Mouse (Mus musculus) right cerebral cortex, adult 2 months (tissue): Measurements from ENCODE around the gene Zfp459.
"Not testable (repeated sequence)": the region's sequence is repeated elsewhere in the genome, so short reads cannot be mapped to it uniquely, and the experiment has no call there.

Experiments used
- DNase-seq, 2 experiments: peaks; one replicate each; pipeline ENCODE4 v3.0.0; 2021 to 2022; ENCODE audit warnings: low spot score in 2 of 2

The Zfp459 gene

GRCm38 (mm10) chr13:67421207-67421857, at the start of gene Zfp459:
TSS of gene Zfp459 (minus strand) at chr13:67421418.
- DNase-seq, result peak; percentile 45 to 63

GRCm38 (mm10) chr13:67469274-67469673, 48.1 kb upstream of the Zfp459 start:
- DNase-seq, result no peak

- not testable (repeated sequence) for DNase-seq
Measured at GRCm38 (mm10) chr13:67463506-67464185, 42.4 kb upstream of the Zfp459 start.

GRCm38 (mm10) chr13:67452021-67452309, 30.7 kb upstream of the Zfp459 start:
- no peak for DNase-seq

GRCm38 (mm10) chr13:67451172-67452020, 30.2 kb upstream of the Zfp459 start, which contains the start of gene Zfp874a:
TSS of gene Zfp874a (minus strand) at chr13:67451624.
- DNase-seq, result peak; percentile 91 to 98

- DNase-seq, result not testable (repeated sequence)
Measured at GRCm38 (mm10) chr13:67437095-67437494, 15.9 kb upstream of the Zfp459 start.

GRCm38 (mm10) chr13:67428116-67428515, 6.9 kb upstream of the Zfp459 start:
- no peak for DNase-seq

GRCm38 (mm10) chr13:67425699-67426098, 4.5 kb upstream of the Zfp459 start:
- DNase-seq, result not testable (repeated sequence)

GRCm38 (mm10) chr13:67422532-67422931, 1.3 kb upstream of the Zfp459 start:
- DNase-seq, result not testable (repeated sequence)

- no peak for DNase-seq
Measured at GRCm38 (mm10) chr13:67420558-67421206, 536 bp downstream of the Zfp459 start.

GRCm38 (mm10) chr13:67416811-67417210, 4.4 kb downstream of the Zfp459 start:
- DNase-seq, result no peak

- DNase-seq, result no peak
Measured at GRCm38 (mm10) chr13:67415759-67416158, 5.5 kb downstream of the Zfp459 start.

- DNase-seq, result not testable (repeated sequence)
Measured at GRCm38 (mm10) chr13:67413634-67414033, 7.6 kb downstream of the Zfp459 start.

- peak; percentile 69 to 82 for DNase-seq
Measured at GRCm38 (mm10) chr13:67399183-67399903, 21.9 kb downstream of the Zfp459 start, which contains the start of gene Zfp429. TSS of gene Zfp429 (minus strand) at chr13:67399819.

GRCm38 (mm10) chr13:67376255-67376654, 45.0 kb downstream of the Zfp459 start:
- not testable (repeated sequence) for DNase-seq

GRCm38 (mm10) chr13:67375050-67375911, 45.9 kb downstream of the Zfp459 start, which contains the start of the genes Gm28041 and Zfp456:
TSS of gene Gm28041 (minus strand) at chr13:67375733.
TSS of gene Zfp456 (minus strand) at chr13:67375810.
- DNase-seq, result peak; percentile 55 to 59

- DNase-seq, result peak; percentile 93 to 98
Measured at GRCm38 (mm10) chr13:67360131-67360744, 61.0 kb downstream of the Zfp459 start, which contains the start of the genes Gm28044 and Zfp953. TSS of gene Gm28044 (minus strand) at chr13:67360536. TSS of gene Zfp953 (minus strand) at chr13:67360605.
